Mouse (Mus musculus): ENCODE results near the gene F3. TPM values are rescaled to one million over a fixed set of nuclear protein-coding genes. Genes with fewer than 3 reads are reported as not detected.

Gene F3
- polyA plus RNA-seq, 1 experiment from 2014 or later, result 8.8 TPM

DNA sequence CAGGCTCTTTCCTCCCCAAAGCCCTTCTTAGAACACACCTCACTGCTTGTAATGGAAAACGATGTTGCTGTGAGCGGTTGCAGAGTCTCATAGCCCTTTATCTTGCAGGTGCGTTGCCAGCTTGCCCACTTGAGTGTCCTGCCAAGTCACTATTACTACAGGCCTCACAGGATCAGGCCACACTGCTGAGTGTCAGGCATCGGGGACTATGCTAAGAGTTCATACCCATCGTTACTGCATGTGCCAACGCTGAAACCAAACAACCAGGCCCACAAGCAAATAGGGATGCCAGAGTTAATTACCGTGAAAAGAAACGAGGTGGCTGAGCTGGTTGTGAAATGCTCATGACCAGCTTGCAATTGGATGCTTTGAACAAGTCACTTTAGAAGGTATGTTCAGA, 9.5 kb upstream of the F3 start:
- Histone ChIP-seq H3K27me3 (replicated peaks; ENCODE audit: control insufficient read depth, insufficient read depth, low read length) (no peaks in the 10 kb centered on the region), H3K4me3 (ENCODE audit: low read depth, low read length) (no peak overlapping the region), H3K9ac (ENCODE audit: low read length) (no peak overlapping the region), H3K4me1 (ENCODE audit: control insufficient read depth, insufficient read depth, low read length) (0 out of 2 replicates have a peak, but pooled peaks cover 3% of the 10 kb centered on the region), H3K27ac (ENCODE audit: low read depth, low read length) (no peak overlapping the region), H3K9me3 (replicated peaks; ENCODE audit: control insufficient read depth, low read length) (no peaks in the 10 kb centered on the region), H3K36me3 (ENCODE audit: control insufficient read depth, insufficient read depth, low read length) (no peaks in the 10 kb centered on the region), H3K4me2 (ENCODE audit: low read length) (no peak overlapping the region)
- WGBS, result 43% methylated on average over 8 of the region's 8 CpGs
- ATAC-seq (0 out of 2 replicates have a peak, but pooled peaks have one; percentile 20), DNase-seq (ENCODE audit: low spot score) (no peak)

DNA sequence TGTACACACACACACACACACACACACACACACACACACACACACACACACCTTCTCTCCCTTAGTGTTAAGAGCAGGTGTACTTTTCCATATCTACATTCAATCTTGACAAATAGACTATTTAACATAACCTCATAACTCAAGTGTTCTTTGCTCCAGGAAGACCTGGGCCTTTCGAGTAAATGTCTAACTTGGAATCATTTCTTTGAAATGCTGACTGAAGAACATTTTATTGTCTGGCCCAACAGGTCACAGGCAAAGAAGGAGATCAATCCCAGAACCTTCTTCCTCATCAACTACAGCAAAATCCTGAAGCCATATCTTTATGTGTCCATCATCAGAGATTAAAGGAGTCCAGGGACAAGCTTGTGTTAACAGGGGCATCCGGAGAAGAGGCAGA, 8.9 kb upstream of the F3 start:
- Histone ChIP-seq H3K9me3 (replicated peaks; ENCODE audit: control insufficient read depth, low read length) (no peaks in the 10 kb centered on the region), H3K27me3 (replicated peaks; ENCODE audit: control insufficient read depth, insufficient read depth, low read length) (no peaks in the 10 kb centered on the region), H3K4me3 (ENCODE audit: low read depth, low read length) (no peak overlapping the region), H3K27ac (ENCODE audit: low read depth, low read length) (no peak overlapping the region), H3K36me3 (ENCODE audit: control insufficient read depth, insufficient read depth, low read length) (no peaks in the 10 kb centered on the region), H3K4me2 (ENCODE audit: low read length) (no peak overlapping the region), H3K9ac (ENCODE audit: low read length) (no peak overlapping the region), H3K4me1 (ENCODE audit: control insufficient read depth, insufficient read depth, low read length) (0 out of 2 replicates have a peak, but pooled peaks cover 3% of the 10 kb centered on the region)
- no peak for ATAC-seq
- WGBS, result 94% methylated on average over 2 of the region's 2 CpGs
- no peak for DNase-seq (ENCODE audit: low spot score)

DNA sequence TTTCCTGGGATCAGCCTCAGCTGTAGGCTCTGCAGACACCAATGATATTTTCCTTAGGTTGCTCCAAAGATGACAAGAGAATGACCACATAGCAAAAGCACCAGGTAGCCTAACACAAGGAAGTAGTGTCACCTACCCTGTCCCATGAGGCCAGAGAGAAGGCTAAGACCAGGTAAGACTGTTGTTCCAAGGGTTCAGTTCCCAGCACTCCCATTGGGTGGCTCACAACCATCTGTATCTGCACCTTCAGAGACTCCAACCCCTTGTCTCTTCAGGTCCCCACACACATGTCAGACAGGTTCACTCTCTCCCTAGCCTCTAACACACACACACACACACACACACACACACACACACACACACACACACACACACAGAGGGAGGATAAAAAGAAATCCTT, 8.0 kb upstream of the F3 start:
- no peaks in the 10 kb centered on the region for H3K36me3 ChIP-seq (ENCODE audit: control insufficient read depth, insufficient read depth, low read length)
- no peak overlapping the region for H3K9ac ChIP-seq (ENCODE audit: low read length)
- H3K4me1 ChIP-seq (ENCODE audit: control insufficient read depth, insufficient read depth, low read length), result 0 out of 2 replicates have a peak, but pooled peaks cover 3% of the 10 kb centered on the region
- no peaks in the 10 kb centered on the region for H3K27me3 ChIP-seq (replicated peaks; ENCODE audit: control insufficient read depth, insufficient read depth, low read length)
- DNase-seq (ENCODE audit: low spot score) (no peak), ATAC-seq (no peak)
- H3K4me3 ChIP-seq (ENCODE audit: low read depth, low read length), result no peak overlapping the region
- no peak overlapping the region for H3K27ac ChIP-seq (ENCODE audit: low read depth, low read length)
- no peak overlapping the region for H3K4me2 ChIP-seq (ENCODE audit: low read length)
- no peaks in the 10 kb centered on the region for H3K9me3 ChIP-seq (replicated peaks; ENCODE audit: control insufficient read depth, low read length)

DNA sequence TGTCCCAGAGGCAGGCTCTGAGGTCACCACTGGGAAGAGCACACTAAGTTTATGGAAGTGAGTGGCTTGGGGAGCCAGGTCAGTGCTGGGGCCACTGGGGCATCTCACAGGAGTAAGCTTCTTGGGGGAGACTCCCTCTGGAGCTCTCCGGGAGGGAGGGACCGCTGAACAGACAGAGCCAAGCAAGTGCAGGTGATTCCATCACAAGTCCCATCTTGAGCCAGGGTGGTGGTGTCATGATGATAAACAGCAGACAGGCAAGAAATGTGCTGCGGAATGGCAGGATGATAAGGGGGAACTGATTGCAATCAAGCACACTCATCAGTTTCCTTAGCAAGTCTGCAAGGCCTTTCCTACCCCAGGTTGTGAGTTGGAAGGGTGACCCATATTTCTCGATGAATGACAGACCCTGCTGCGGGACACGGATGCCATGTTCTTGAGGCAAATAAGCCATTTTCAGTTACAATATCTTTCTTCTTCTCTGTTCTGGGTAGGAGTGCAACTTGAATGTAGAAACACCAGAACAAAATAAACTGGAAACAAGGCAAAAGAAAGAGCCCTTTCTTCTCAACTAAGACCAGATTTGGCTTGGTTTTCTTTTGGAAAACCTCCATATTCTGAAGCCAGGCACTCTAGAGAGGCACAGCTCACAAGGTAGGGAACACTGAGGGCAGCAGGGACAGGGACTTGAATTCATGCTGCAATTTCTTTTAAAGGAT, 7.4 kb upstream of the F3 start:
- WGBS, result 86% methylated on average over 6 of the region's 6 CpGs
- ATAC-seq (no peak), DNase-seq (ENCODE audit: low spot score) (no peak)
- Histone ChIP-seq H3K9me3 (replicated peaks; ENCODE audit: control insufficient read depth, low read length) (no peaks in the 10 kb centered on the region), H3K4me3 (ENCODE audit: low read depth, low read length) (no peak overlapping the region), H3K27ac (ENCODE audit: low read depth, low read length) (no peak overlapping the region), H3K36me3 (ENCODE audit: control insufficient read depth, insufficient read depth, low read length) (no peaks in the 10 kb centered on the region), H3K4me2 (ENCODE audit: low read length) (no peak overlapping the region), H3K27me3 (replicated peaks; ENCODE audit: control insufficient read depth, insufficient read depth, low read length) (no peaks in the 10 kb centered on the region), H3K9ac (ENCODE audit: low read length) (no peak overlapping the region), H3K4me1 (ENCODE audit: control insufficient read depth, insufficient read depth, low read length) (0 out of 2 replicates have a peak, but pooled peaks cover 3% of the 10 kb centered on the region)

DNA sequence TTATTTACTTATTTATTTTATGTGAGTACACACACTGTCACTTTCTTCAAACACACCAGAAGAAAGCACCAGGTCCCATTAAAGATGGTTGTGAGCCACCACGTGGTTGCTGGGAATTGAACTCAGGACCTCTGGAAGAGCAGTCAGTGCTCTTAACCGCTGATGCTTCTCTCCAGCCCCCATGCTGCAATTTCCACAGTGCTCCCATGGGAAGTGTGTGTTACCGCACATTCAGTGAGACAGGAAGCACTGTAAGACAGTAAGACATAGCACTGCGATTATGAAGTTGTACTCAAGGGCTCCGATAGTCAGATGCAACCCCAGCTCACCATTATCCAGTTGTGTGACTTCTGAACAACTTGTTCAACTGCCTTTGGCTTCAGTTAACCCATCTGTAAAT, 6.9 kb upstream of the F3 start:
- H3K36me3 ChIP-seq (ENCODE audit: control insufficient read depth, insufficient read depth, low read length), result no peaks in the 10 kb centered on the region
- H3K4me1 ChIP-seq (ENCODE audit: control insufficient read depth, insufficient read depth, low read length), result 0 out of 2 replicates have a peak, but pooled peaks cover 3% of the 10 kb centered on the region
- no peak overlapping the region for H3K9ac ChIP-seq (ENCODE audit: low read length)
- 94% methylated on average over 5 of the region's 5 CpGs for WGBS
- ATAC-seq, result no peak
- DNase-seq (ENCODE audit: low spot score), result no peak
- no peak overlapping the region for H3K4me2 ChIP-seq (ENCODE audit: low read length)
- no peak overlapping the region for H3K27ac ChIP-seq (ENCODE audit: low read depth, low read length)
- no peaks in the 10 kb centered on the region for H3K9me3 ChIP-seq (replicated peaks; ENCODE audit: control insufficient read depth, low read length)
- no peak overlapping the region for H3K4me3 ChIP-seq (ENCODE audit: low read depth, low read length)
- no peaks in the 10 kb centered on the region for H3K27me3 ChIP-seq (replicated peaks; ENCODE audit: control insufficient read depth, insufficient read depth, low read length)

DNA sequence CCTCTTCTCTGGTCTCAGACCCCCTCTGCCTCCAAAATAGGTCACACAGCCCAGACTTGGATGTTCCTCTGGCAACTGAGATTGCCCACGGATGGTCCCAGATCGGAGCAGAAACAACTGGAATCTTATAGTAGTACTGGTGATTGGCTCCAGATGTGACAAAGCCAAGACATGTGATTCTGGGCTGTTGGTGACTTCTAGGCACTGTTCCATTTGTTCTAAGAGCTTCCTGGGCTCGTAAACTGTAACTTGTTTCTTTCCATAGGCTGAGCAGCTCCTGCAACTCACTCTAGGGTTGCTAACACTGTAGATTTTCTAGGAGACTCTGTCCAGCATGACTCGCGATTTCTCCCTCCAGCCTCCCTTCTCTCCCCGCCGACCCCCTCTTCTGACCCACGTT, 4.7 kb upstream of the F3 start:
- H3K9me3 ChIP-seq (replicated peaks; ENCODE audit: control insufficient read depth, low read length), result no peaks in the 10 kb centered on the region
- 86% methylated on average over 8 of the region's 8 CpGs for WGBS
- H3K36me3 ChIP-seq (ENCODE audit: control insufficient read depth, insufficient read depth, low read length), result no peaks in the 10 kb centered on the region
- no peak overlapping the region for H3K4me2 ChIP-seq (ENCODE audit: low read length)
- no peak overlapping the region for H3K4me3 ChIP-seq (ENCODE audit: low read depth, low read length)
- H3K27me3 ChIP-seq (replicated peaks; ENCODE audit: control insufficient read depth, insufficient read depth, low read length), result no peaks in the 10 kb centered on the region
- H3K9ac ChIP-seq (ENCODE audit: low read length), result no peak overlapping the region
- no peak for ATAC-seq
- no peak overlapping the region for H3K27ac ChIP-seq (ENCODE audit: low read depth, low read length)
- no peak for DNase-seq (ENCODE audit: low spot score)
- H3K4me1 ChIP-seq (ENCODE audit: control insufficient read depth, insufficient read depth, low read length), result 0 out of 2 replicates have a peak, but pooled peaks cover 7% of the 10 kb centered on the region

DNA sequence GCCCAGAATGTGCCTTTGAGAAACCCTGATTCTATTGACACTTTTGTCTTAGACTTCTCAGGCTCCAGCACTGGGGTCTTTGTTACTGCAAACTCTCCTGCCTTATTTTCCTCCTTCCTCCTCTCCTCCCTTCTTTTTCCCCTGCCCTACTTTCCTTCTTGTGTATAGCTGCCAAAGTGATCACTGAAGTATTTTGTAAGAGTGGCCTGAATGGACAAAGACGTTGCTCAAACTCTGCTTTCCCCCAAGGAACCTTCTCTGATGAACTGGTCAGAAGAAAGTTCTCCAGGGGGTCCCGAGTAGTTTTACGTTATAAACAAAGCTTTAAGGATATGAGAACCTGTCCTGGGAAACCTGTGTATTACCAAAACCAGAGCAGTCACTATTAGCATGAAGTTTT, 3.6 kb upstream of the F3 start:
- no peak overlapping the region for H3K4me3 ChIP-seq (ENCODE audit: low read depth, low read length)
- no peak overlapping the region for H3K27ac ChIP-seq (ENCODE audit: low read depth, low read length)
- no peak overlapping the region for H3K9ac ChIP-seq (ENCODE audit: low read length)
- no peak overlapping the region for H3K4me2 ChIP-seq (ENCODE audit: low read length)
- 0 out of 2 replicates have a peak, but pooled peaks cover 9% of the 10 kb centered on the region for H3K4me1 ChIP-seq (ENCODE audit: control insufficient read depth, insufficient read depth, low read length)
- 69% methylated on average over 3 of the region's 3 CpGs for WGBS
- DNase-seq (ENCODE audit: low spot score) (no peak), ATAC-seq (no peak)
- no peaks in the 10 kb centered on the region for H3K36me3 ChIP-seq (ENCODE audit: control insufficient read depth, insufficient read depth, low read length)
- H3K9me3 ChIP-seq (replicated peaks; ENCODE audit: control insufficient read depth, low read length), result no peaks in the 10 kb centered on the region
- no peaks in the 10 kb centered on the region for H3K27me3 ChIP-seq (replicated peaks; ENCODE audit: control insufficient read depth, insufficient read depth, low read length)

DNA sequence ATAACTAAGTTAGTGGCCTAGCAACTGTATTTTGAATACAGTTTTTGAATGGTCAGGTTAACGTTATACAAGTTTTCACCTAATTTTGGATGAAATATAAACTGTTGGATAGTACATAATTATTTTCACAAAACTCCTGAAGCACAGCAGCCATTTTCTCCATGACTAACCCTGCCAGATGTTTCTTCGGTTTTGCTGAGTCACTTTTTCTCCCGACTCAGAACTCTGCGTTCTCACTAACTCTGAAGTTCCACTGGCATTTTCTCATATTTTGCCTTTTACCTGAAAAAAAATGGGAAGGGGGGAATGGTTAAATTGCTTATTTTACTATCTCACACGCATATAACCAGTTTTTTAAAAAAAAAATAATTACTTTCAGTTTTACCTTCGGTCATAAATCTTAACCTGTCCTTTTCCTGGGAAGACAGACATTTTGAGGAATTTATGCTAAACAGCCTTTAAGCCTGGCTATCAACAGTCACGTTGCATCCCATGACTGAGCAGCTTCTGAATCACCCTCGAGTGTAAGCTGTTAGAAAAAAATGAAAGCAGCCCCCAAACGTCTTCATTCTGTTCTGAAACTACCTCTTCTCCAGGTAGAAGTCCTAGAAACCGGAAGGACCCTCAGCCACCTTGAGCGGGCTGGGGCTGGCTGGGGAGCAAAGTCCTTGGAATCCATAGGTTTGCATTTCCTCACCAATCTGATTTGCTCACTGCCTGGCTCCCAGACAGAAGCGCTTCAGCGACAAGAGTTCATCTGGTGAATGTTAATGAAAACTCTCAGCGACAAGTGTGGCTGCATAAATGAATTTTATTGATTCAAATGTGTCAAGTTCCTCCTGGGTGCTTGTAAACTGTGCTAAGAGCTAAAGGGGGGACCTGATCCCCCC, 2.3 kb upstream of the F3 start:
- no peak overlapping the region for H3K27ac ChIP-seq (ENCODE audit: low read depth, low read length)
- H3K4me1 ChIP-seq (ENCODE audit: control insufficient read depth, insufficient read depth, low read length), result 0 out of 2 replicates have a peak, but pooled peaks cover 9% of the 10 kb centered on the region
- ATAC-seq, result no peak
- no peaks in the 10 kb centered on the region for H3K36me3 ChIP-seq (ENCODE audit: control insufficient read depth, insufficient read depth, low read length)
- WGBS, result 51% methylated on average over 14 of the region's 14 CpGs
- H3K9ac ChIP-seq (ENCODE audit: low read length), result no peak overlapping the region
- no peak overlapping the region for H3K4me2 ChIP-seq (ENCODE audit: low read length)
- no peak overlapping the region for H3K4me3 ChIP-seq (ENCODE audit: low read depth, low read length)
- peak; percentile 59 for DNase-seq (ENCODE audit: low spot score)
- H3K27me3 ChIP-seq (replicated peaks; ENCODE audit: control insufficient read depth, insufficient read depth, low read length), result no peaks in the 10 kb centered on the region
- no peaks in the 10 kb centered on the region for H3K9me3 ChIP-seq (replicated peaks; ENCODE audit: control insufficient read depth, low read length)

DNA sequence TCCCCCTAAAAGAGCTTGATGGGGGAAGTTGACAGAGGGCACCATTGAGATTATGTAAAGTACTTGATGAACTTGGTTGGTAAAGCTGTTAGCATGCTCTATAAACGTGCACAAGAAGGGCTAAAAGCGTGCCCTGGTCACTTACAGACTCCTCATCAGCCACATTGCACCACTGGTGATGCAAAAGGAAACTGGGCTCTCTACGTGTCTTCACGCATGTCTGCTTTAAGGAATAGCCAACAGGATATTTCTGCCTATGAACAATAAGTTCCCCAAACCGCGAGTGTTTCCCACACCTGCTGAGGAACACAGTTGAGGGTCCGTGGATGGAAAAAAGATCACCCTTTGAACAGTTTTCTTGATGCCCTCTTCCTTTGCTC, 1.7 kb upstream of the F3 start:
- Histone ChIP-seq H3K36me3 (ENCODE audit: control insufficient read depth, insufficient read depth, low read length) (no peaks in the 10 kb centered on the region), H3K9me3 (replicated peaks; ENCODE audit: control insufficient read depth, low read length) (no peaks in the 10 kb centered on the region), H3K4me1 (ENCODE audit: control insufficient read depth, insufficient read depth, low read length) (0 out of 2 replicates have a peak, but pooled peaks cover 9% of the 10 kb centered on the region), H3K27ac (ENCODE audit: low read depth, low read length) (no peak overlapping the region), H3K27me3 (replicated peaks; ENCODE audit: control insufficient read depth, insufficient read depth, low read length) (no peaks in the 10 kb centered on the region), H3K4me3 (ENCODE audit: low read depth, low read length) (no peak overlapping the region), H3K9ac (ENCODE audit: low read length) (no peak overlapping the region), H3K4me2 (ENCODE audit: low read length) (no peak overlapping the region)
- DNase-seq (ENCODE audit: low spot score) (no peak), ATAC-seq (no peak)
- 65% methylated on average over 7 of the region's 7 CpGs for WGBS
